Mouse (Mus musculus): ENCODE measurements at regions not wholly inside any gene's neighbourhood (a gene's known extent, or its start where the extent isn't known, plus 50 kb on each side); places are given as distances from the start of the nearest gene placed in this dataset.

- DNase-seq (ENCODE audit: low spot score), result no peak
These were observed 64.1 kb upstream of the Spdye4c start for GRCm38 (mm10) chr2:128526883-128527344.

GRCm38 (mm10) chr2:128536294-128536693 lies 54.7 kb upstream of the Spdye4c start:
- no peak for DNase-seq (ENCODE audit: low spot score)

DNA sequence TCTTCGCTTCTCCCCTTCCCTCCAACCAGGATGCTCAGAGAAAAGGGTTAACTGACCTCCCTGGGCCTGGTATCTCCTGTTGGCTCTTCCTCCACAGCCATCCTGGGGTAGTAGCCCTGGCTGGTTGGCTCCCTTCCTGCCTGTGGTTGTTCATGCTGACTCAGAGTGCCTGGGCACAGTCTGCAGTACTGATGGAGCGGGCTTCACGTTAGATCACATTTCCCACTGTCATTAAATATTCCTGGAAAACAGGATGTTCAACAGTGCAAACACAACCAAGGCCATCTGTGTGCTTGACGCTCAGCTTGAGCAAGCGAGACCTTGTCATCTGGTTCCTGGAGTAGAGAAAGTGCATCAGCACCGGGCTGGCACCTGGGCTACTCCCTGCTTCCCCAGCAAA lies 53.6 kb upstream of the Spdye4c start:
- no peak for DNase-seq (ENCODE audit: low spot score)

DNA sequence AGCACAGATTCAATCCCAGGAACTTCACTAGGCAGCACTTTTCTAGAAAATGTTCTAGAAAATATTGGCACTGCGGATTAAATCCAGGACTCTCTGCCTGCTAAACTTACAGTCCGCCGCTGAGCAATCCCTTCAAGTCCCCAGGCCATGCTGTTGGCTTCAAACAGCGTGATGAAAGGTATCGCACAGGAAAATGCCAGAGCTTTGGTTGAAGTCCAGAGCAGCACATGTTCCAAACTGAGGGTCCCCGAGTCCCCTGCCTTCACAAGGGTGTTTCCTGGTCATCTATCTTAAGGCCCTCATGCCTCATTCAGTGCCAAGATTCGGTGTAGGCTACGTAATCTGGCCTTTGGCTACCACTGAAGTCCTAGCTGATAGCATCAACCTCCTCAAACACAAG lies 52.3 kb upstream of the Spdye4c start:
- no peak for DNase-seq (ENCODE audit: low spot score)

Data from heart, adult 8-10 months (tissue).